Mouse (Mus musculus): ENCODE data around the gene Stam.

Gene Stam

DNA sequence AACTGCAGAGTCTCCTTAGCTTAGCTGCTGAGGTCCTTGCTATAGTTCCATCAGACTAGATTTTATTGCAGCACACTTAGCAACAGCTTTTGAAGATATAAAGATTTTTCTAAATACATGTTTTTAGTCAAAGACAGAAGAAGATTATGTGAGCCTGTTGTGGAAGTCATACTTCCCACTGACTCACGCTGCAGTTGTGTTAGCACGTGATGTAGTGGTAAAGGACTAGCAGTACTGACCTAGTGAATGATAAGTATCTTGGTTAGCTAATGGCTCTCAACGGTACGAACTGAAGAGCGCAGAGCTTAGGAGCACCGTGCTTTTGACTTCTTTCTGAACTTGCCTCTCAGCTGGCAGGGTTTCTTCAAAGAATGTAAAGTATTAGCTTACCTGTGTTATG lies 52.5 kb downstream of the Stam start:
- no peak for DNase-seq (ENCODE audit: low read depth in 1 of 2, low spot score in 2 of 2)

DNA sequence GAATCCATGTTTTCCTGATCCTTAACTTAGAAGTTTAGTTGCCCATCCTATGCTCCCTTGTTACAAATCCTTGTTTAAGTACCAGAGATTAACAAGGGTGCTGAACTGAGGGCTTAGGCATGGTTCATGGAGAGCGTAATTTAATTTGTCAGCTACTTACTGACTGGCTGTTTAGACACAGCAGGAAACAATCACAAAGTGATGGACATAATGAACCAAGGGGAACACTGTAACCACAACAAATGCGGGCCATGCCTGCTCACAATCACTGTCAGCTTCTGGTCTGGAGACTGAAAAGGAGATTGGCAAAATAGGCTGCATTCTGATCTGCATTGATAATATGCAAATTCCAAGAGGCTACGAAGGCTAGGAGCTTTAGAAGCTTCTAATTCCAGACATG lies 53.7 kb downstream of the Stam start:
- no peak for DNase-seq (ENCODE audit: low read depth in 1 of 2, low spot score in 2 of 2)

DNA sequence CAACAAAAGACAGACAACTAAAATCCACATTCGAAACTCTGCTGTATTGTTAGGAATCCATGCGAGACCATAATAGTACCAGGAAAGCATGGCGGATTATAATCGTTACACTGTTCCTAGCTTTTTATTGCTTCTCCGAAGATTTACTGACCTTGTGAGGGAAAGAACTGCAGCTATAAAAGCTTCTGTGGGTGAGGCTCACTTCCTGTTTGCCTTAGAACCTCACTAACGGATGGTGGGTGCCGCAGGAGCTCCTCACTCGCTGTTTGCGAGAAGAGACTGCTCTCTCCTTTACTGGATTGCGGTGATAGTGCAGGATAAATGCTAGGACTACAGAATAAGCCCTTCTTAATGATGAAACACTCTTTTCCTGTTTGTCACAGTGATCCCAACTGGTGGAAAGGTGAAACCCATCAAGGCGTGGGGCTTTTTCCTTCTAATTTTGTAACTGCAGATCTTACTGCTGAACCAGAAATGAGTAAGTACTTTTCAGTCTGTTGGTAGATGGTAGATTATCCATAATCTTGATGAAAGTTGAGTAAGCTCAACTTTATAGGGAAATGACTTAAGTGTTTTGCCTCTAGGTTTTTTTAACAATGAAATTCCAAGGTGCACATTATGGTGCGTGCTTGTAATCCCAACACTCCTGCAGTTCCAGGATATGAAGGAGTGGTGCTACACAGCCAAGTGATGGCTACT lies 56.9 kb downstream of the Stam start:
- no peak for DNase-seq (ENCODE audit: low read depth in 1 of 2, low spot score in 2 of 2)

DNA sequence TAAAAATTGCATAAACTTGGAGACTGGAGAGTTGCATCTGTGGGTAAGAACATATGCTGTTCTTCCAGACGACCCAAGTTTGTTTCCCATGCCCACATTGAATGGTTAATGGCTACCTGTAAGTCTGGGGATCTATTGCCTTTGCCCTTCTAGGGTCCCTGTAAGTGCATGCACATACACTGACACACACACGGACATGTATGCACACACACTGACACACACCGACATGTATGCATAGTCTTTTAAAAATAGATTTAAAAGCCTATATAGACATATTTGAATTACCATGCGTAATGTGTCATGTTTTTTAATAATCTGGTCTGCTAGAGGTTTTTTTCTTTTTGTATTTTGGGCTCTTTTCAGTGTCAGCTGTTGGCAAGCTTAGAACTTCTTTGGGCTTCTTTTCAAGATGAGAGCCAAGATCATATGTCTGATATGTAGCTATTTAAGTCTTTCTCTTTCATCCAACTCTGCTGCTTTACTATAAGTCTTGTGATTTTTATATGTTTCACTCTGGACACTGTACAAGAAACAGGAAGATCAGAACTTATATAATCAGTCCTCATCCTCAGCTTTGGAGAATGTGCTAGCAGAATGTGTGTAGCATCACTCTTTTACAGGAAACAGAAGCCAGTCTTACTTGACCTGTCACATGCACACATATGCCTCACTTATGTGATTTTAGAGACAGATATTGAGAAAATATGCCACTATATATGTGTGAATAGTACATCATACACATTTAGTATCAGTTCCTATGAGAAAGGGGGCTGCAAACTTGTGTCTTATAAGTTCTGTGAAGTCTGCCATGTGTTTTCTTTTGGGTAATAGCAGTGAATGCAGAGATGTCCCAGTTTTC lies 58.8 kb downstream of the Stam start:
- DNase-seq (ENCODE audit: low read depth in 1 of 2, low spot score in 2 of 2), result no peak

DNA sequence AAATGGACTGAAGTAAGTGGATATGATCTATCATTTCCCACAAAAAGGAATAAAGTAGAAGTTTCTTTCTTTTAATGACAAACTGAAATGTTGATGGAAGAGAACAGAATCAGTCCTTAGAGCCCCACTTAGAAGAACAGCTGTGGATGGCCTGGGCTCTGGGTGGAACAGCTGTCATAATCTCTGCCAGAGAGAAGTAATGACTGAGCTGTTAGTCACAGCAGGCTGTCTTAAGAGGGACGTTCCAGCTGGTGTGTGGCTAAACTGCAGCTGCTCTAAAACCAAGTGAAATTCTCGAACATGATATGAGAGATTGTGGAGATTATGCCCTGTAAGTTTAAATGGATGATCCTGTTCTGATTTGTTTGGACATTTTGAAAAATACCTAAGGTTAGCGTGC lies 63.0 kb downstream of the Stam start:
- no peak for DNase-seq (ENCODE audit: low read depth in 1 of 2, low spot score in 2 of 2)

DNA sequence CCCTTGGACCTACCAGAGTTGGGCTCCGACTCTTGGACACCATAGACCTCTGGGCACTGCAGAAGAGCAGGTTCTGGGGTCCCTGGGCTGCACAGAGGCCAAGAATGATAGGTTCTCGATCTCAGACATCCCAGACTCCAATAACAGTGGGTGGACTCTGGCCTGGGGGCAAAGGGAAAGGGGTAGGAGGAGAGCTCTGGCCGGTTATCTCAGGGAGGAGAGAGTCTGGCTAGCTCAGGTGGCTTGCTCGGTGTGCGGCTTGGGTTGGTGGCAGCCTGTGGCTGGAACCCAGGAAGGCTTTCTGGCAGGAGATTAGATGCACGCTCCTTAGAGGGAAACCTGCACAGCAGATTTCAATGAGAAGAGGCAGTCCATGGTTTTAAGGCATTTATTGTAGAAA lies 65.7 kb downstream of the Stam start:
- no peak for DNase-seq (ENCODE audit: low read depth in 1 of 2, low spot score in 2 of 2)

DNA sequence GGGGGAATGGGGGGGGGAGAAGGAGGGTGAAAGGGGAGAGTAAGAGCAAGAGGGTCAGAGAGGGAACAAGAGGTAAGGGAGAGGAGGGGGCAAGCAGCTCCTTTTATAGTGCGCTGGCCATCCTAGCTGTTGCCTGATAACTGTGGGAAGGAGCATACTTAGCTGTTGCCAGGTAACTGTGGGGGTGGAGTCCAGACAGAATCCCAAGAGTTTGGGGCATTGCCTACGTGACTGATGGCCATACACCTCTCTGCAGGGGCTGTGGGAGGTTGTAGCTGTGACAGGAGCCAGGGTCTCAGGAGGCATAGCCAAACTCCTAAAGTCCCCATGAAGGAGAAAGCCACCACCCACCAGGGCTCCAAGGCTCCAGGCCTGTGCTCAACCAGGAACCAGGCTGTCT lies 66.1 kb downstream of the Stam start:
- no peak for DNase-seq (ENCODE audit: low read depth in 1 of 2, low spot score in 2 of 2)

DNA sequence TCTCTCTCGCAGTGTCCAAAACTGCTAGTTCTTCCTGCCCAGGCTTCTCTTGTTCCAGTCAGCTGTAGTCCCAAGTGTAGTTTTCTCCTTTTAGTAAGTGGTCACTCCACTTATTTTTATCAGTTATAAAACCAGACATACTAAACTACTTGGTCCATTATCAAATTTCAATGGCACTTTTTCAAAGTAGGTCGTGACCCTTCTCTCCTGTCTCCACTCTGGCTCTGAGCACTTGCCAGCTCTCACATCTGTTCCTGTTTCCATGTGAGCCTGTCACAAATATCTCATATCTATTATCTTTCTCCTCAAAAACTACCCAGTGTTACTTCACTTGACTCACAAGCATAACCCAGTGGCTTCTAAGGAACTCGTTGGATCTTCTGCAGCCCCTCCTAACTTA lies 71.4 kb downstream of the Stam start:
- DNase-seq (ENCODE audit: low read depth in 1 of 2, low spot score in 2 of 2), result no peak

DNA sequence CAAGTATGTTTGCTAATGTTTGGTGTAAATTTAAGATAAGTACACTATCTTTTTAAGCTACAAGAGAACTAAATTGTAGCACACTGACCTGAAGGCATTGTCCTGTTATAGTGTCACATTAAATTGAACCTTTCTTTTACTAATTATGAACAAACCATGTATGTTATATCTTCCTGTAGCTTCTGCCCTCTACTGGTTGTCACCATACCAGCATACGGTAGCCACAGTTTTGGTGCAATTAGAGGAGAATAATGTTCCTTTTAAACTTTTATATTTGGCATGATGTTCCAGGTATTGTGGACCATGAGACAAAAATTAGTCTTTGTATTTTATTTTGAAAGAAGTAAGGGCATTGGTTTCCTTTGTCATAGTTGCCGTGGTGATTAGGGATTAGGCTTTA lies 73.0 kb downstream of the Stam start:
- no peak for DNase-seq (ENCODE audit: low read depth in 1 of 2, low spot score in 2 of 2)

DNA sequence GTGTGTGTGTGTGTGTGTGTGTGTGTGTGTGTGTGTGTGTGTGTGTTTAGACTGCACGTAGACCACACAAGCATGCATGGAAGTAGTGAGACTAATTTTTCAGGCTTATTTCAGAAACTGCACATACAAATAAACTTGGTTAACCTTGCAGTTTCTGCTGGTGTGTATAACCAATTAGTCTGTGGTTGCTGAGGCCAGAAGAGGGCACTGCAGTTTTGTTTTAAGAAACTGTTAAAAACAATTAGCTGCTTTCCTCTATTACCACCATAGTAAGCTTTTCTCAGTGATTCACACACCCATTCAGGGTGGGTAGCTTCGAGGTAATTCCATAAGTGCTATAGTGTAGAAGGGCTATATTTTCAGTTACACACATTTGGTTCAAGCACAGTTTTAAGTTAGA lies 76.9 kb downstream of the Stam start:
- no peak for DNase-seq (ENCODE audit: low read depth in 1 of 2, low spot score in 2 of 2)

DNA sequence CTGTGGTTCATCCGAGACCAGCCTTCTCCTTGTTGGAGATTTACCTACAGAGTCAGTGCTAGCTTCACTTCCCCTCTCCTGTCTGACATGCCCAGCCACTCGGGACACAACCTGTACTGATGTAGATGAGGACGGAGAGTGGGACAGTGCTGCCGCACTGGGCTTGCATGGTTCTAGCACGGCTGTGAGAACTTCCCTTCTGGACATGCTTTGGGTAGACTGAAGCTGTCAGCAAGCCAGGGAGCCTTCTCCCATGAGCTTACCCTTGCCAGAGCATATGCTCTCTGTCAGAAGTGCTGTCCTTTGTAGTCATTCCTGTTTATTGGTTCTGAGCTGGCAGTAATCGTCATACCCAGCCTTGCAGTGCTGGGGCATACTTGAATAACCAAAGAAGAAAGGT lies 78.0 kb downstream of the Stam start:
- DNase-seq (ENCODE audit: low read depth in 1 of 2, low spot score in 2 of 2), result no peak

DNA sequence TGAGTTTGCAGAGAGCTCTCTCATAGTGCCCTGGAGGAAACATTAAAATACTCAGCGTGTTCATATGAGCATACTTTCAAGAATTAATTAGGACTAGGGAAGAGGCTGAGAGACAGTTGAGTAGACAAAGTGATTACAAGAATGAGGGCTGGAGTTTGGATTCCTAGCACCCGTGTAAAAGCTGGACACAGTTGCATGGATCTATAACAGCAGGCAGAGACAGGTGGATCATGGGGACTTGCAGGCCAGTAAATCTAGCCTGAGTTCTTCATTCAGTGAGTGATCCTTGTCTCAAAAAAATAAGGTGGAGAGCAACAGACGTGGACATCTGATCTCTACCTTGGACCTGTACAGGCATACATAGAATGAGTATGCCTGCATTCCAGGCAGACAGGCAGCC lies 85.1 kb downstream of the Stam start:
- no peak for DNase-seq (ENCODE audit: low read depth in 1 of 2, low spot score in 2 of 2)

DNA sequence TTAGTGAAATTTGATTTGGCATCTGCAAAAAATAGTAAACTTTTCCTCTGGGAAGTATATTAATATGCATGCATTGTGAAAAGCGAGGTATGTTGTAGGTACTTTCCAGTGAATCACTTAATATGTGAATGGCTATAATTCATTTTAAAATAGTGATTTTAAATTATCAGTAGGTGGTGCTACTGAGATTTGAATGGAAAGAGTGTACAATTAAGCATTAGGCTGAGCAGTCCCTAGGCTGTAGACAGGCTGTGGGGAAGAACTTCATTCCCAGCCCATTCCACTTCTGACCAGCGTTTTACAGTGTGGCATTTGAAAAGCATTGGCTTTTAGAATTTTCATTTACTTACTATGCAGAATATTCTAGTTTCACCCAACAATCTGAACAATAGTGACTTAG lies 85.9 kb downstream of the Stam start:
- DNase-seq (ENCODE audit: low read depth in 1 of 2, low spot score in 2 of 2), result no peak

DNA sequence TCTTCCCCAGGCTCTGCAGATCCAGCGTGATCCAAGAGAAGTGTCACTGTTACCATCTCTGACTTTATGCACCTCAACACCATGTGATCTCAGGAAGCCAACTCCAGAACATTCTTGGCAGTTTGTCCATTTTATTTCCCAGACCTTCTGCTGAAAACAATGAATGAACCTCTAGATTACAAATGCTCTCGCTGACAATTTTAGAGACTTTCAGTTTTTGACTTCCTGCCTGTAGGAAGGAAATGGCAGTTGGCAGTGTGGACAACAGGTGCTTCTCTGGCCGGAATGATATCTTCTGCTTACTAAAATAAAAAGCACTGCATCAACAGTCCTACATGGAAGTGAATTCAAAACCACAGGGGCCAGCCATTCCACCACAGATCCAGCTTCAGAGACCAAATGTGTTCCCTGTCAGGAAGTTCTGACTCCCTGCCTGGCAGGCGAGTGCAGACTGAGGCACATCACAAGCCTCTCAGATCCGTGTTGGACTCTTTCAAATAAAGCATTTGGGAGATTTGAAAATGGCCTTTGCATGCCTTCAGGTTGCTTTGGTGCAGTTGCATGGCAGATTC lies 90.6 kb downstream of the Stam start:
- no peak for DNase-seq (ENCODE audit: low read depth in 1 of 2, low spot score in 2 of 2)

DNA sequence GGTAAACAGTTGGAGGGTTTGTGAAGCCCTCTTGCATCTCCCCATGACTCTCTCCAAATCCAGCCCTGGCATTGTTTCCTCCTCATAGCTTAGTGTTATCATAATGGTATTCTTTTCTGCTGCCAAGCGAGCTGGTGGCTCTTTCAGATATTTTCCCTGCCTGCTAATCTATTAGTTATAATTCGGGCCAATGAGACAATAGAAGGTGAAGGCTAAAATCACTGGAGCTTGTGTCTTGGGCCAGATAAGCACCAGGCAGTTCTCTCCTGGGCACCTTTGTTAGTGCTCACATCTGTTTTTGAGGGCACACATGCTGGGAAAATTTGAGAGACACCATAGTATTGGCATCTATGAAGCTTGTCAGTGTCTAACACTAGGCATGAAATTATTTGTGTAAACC lies 91.2 kb downstream of the Stam start:
- no peak for DNase-seq (ENCODE audit: low read depth in 1 of 2, low spot score in 2 of 2)

DNA sequence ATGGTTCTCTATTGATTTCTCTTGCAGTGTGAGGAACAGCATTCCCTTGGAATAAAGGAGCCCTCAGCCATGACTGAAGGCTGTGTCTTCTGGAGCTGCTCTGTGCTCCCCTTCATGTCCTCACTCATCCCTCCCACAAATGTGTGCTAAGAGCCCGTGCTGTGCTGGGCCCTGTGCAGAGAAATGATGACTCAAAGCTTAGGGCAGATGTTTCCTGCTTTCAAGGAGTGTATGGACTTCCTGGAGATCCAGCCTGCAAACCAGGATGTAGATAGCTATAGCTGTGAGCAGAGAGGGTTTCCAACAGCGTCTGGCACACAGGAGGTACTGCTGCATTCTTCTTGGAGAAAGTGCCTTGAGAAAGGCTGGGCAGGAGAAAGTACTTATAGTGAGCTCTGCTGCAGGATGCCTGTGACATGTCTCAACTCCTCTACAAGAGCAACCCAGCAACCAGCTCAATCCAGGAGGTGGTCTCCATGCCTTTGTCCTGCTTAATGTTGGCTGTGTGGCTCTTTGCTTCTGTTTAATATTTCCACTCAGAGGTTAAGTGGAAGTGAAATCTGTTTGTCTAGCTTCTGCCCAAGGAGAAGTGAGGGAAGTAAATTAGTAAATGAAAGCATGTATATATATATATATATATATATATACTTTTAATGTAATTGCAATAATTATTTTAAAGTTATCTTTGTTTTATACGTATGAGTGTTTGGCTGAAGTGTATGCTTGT lies 91.9 kb downstream of the Stam start:
- no peak for DNase-seq (ENCODE audit: low read depth in 1 of 2, low spot score in 2 of 2)

DNA sequence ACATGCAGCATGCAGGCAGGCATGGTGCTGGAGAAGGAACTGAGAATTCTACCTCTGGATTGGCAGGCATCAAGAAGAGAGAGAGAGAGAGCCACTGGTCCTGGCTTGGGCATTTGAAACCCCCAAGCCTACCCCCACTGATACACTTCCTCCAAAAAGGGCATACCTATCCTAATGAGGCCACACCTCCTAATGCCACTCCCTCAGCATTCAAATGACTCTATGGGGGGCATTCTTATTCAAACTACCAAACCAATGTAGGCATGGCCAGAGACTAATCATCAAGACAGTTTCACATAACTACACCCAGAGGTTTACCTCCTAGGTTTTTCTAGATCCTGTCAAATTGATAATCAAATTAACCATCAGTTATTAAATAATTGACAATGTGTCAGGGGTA lies 93.8 kb downstream of the Stam start:
- no peak for DNase-seq (ENCODE audit: low read depth in 1 of 2, low spot score in 2 of 2)

DNA sequence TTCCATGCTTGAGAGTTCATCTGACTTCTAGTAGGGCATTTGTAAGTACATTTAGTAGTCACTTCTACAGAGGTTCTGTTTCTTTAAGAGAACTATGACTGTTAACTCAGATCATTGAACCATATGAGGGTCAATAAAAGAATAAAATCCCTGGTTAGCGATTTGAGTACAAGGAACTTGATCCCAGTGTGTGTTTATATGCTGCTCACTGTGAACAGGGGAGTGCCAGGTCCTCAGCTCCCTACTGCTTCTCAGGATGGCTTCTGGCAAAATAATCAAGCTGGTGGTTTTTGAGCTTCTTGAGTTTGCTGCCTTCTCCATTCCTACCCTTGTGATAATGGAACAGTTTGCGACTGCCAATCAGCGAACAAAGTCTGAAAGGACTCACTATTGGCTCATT lies 100.4 kb downstream of the Stam start, which contains the start of gene Tmem236:
Gene Tmem236 (plus strand): TSS at position 190 of the 400 bp plus-strand sequence.
- no peak for DNase-seq (ENCODE audit: low read depth in 1 of 2, low spot score in 2 of 2)

DNA sequence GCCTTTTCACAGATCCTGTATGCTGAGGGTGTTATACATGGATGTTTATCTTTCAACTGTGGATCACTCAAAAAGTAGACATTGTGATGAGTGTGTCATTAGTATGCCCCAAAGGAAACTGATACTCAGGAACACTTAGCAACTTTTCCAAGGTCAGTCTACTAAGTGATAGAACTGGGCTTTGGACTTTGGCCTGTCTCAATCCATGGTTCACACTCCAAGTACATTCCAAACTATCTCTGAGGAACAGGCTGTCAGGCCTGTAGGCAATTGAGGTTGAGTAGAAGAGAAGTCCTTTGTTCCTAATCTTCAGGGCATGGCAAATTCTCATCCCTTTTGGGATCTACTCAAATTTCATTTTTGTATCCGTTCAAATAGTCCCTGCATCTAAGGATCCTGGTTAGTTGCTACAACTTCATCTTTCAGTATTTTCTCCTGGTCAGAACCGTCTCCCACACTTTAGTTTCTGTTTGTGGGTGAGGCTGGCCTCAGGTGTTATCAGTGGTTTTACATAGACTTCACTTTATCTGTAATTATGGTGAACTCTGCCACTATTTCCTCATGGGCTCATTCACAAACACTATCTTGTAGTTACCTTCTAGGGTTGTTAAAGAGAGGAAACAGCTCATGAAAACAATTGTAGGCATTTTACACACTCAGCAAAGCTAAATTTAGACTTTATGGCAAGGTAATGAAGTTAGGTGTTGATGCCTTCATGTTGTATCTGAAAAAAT lies 102.7 kb downstream of the Stam start:
- DNase-seq (ENCODE audit: low read depth in 1 of 2, low spot score in 2 of 2), result no peak

DNA sequence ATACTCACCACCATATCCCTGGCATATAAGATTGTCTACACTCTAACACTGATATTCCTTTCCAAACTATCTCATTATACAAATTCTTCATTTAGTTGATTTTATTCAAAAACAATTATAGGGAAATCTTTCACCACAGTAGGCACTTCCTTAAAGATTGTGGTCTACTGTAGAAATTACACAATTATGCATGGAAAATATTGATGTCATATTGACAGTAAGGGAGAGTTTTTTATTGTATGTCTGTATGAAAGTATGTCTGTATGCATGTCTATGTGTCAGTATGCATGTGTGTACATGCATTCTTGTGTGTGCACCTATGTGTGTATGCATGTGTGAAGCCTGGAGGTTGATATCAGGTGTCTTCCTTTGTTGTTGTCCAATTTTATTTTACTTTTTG lies 110.5 kb downstream of the Stam start:
- no peak for DNase-seq (ENCODE audit: low read depth in 1 of 2, low spot score in 2 of 2)

DNA sequence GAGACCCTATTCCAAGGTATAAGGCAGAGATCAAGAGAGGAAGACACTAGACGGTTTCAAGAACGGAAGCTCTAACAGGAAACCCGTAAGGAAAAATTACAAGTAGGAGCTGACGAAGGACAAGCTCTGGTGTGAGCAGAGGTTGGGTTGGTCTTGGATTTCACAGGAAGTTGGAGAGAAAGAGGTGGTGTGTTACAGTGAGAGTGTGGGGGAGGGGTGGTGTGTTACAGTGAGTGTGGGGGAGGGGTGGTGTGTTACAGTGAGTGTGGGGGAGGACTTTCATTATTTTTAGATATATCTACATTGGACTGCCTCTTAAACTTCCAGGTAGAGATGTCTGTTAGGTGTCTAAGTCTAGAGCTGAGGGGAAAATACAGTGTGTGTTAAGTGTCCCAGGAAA lies 116.8 kb downstream of the Stam start:
- DNase-seq (ENCODE audit: low read depth in 1 of 2, low spot score in 2 of 2), result no peak
